ENCODE assay signal across 8 mouse cellular contexts in the genomic region with DNA sequence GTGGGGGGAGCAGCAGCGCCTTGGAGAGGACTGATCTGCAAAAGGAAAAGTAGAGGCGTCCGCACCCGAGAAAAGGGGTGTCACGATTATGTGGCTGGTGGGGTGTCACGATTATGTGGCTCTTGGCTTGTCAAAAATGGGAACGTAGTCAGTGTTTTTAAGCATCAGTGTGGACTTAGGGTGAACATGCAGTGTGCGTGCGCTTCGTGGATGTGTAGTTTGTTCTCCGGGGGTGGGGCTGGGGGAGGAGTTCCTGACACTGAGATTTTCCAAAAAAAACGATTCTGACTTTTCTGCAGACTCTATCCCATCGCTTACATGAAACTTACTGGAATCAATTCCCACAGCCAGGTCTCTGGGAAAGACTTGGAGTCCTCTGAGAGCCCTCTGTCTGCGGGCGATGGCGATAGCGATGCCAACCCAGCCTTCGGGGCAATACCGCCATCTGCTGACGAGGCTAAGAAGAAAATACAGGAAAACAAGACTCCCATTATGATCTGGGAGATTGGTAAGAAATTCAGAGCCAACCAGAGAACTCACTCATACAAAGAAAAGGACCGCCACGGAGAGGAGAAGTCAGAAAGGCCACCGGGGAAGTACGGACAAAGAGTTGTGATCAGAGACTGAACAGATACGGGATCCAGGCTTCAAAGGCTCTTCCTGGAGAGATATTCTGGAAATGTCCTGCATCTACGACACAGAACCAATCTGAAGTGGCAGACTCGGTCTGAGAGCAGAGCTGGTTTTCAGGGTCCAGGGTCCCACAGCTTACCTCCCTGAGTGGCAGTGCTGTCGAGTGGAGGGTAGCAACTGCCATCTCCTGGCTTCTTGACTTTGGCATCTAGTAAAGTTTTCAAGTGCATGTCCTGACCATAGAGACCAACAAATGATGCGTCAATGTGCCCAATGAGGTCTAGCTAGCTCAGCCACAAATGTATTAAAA. TPM values are rescaled to one million over a fixed set of nuclear protein-coding genes. Genes with fewer than 3 reads are reported as not detected.
DNase-seq lines count a peak whose midpoint lies in the region; ATAC-seq and TF ChIP-seq lines count a peak whose summit lies in the region.

No protein-coding gene starts in this region.

- TF ChIP-seq CTCF in cerebellum, adult 2 months (IDR thresholded peaks at IDR 0.05; ENCODE audit: borderline replicate concordance, insufficient read depth, low read depth, low read length) = peak; percentile 75
- TF ChIP-seq CTCF in liver, postnatal 0 days (IDR thresholded peaks at IDR 0.05; ENCODE audit: low read depth) = peak; percentile 93

- H3K27me3 ChIP-seq in cerebellum, adult 2 months (ENCODE audit: control insufficient read depth, insufficient read depth, low read length) = no peaks in the 10 kb centered on the region
- no peaks in the 10 kb centered on the region for H3K27me3 ChIP-seq in forebrain, embryonic 16.5 days (replicated peaks; ENCODE audit: control insufficient read depth, insufficient read depth, low read length)
- H3K27me3 ChIP-seq in liver, postnatal 0 days (ENCODE audit: insufficient read depth, low read length) = no peaks in the 10 kb centered on the region
- H3K27me3 ChIP-seq in neural tube, embryonic 15.5 days (replicated peaks) = no peaks in the 10 kb centered on the region

- peak overlapping the region; percentile 44 for H3K4me2 ChIP-seq in forebrain, embryonic 16.5 days (ENCODE audit: low read length)
- peak overlapping the region; percentile 70 for H3K4me2 ChIP-seq in liver, postnatal 0 days (ENCODE audit: low read depth, low read length)
- peak overlapping the region; percentile 45 for H3K4me2 ChIP-seq in neural tube, embryonic 15.5 days

- no peaks in the 10 kb centered on the region for H3K36me3 ChIP-seq in forebrain, embryonic 16.5 days (ENCODE audit: control insufficient read depth, insufficient read depth)
- no peaks in the 10 kb centered on the region for H3K36me3 ChIP-seq in liver, postnatal 0 days (replicated peaks; ENCODE audit: insufficient read depth, low read length)
- H3K36me3 ChIP-seq in neural tube, embryonic 15.5 days = no peaks in the 10 kb centered on the region

- WGBS in cerebellum, adult 2 months = 30% methylated on average over 29 of the region's 29 CpGs
- 35% methylated on average over 29 of the region's 29 CpGs for WGBS in forebrain, embryonic 16.5 days
- WGBS in liver, postnatal 0 days (ENCODE audit: insufficient replicate concordance) = 30% methylated on average over 29 of the region's 29 CpGs
- 37% methylated on average over 29 of the region's 29 CpGs for WGBS in neural tube, embryonic 15.5 days

- ATAC-seq in forebrain, embryonic 16.5 days = peak; percentile 76
- ATAC-seq in liver, postnatal 0 days = no peak
- ATAC-seq in neural tube, embryonic 15.5 days (ENCODE audit: low FRiP score) = peak; percentile 66; the same call in 1 of the 2 replicates

- H3K4me1 ChIP-seq in cerebellum, adult 2 months (ENCODE audit: control insufficient read depth, insufficient read depth, low read length) = no peaks in the 10 kb centered on the region
- peaks cover 3% of the 10 kb centered on the region; the same call in 1 of the 2 replicates for H3K4me1 ChIP-seq in forebrain, embryonic 16.5 days (replicated peaks; ENCODE audit: control insufficient read depth, insufficient read depth, low read length)
- H3K4me1 ChIP-seq in liver, postnatal 0 days (ENCODE audit: insufficient read depth) = peaks cover 8% of the 10 kb centered on the region
- H3K4me1 ChIP-seq in neural tube, embryonic 15.5 days = no peaks in the 10 kb centered on the region

- intact Hi-C loops in heart, postnatal 36 days (cut with DNase I) = loop anchor here (1.0 to 5.0 kb wide), 2 partner anchors 90 to 134 kb away; no protein-coding TSS in a partner anchor

- TF ChIP-seq POLR2A in cerebellum, adult 2 months (IDR thresholded peaks at IDR 0.05; ENCODE audit: borderline replicate concordance, insufficient read depth, low read length) = no peak

- H3K9me3 ChIP-seq in forebrain, embryonic 16.5 days (ENCODE audit: control insufficient read depth, low read length) = no peaks in the 10 kb centered on the region
- no peaks in the 10 kb centered on the region for H3K9me3 ChIP-seq in liver, postnatal 0 days (ENCODE audit: low read length)
- no peaks in the 10 kb centered on the region for H3K9me3 ChIP-seq in neural tube, embryonic 15.5 days (replicated peaks)

- TF ChIP-seq EP300 in liver, postnatal 0 days (IDR thresholded peaks at IDR 0.05; ENCODE audit: low read depth) = no peak

- DNase-seq in MEL-GATA-1-ER (ENCODE audit: extremely low read depth, low read depth) = peak; percentile 64
- peak; percentile 59 to 60 for DNase-seq in cerebellum, adult 2 months
- DNase-seq in heart, postnatal 36 days = peak; percentile 64 to 72
- DNase-seq in layer of hippocampus, adult 18-20 months (ENCODE audit: low spot score in 2 of 2) = peak; percentile 64 to 86
- peak; percentile 81 for DNase-seq in liver, postnatal 0 days
- DNase-seq in testis, postnatal 14 days (ENCODE audit: low spot score) = peak; percentile 36

- no peak overlapping the region for H3K4me3 ChIP-seq in cerebellum, adult 2 months (replicated peaks; ENCODE audit: insufficient read depth, low read depth, low read length)
- no peak overlapping the region for H3K4me3 ChIP-seq in forebrain, embryonic 16.5 days (replicated peaks; ENCODE audit: low read length)
- H3K4me3 ChIP-seq in liver, postnatal 0 days (ENCODE audit: low read depth, low read length) = peak overlapping the region; percentile 53
- H3K4me3 ChIP-seq in neural tube, embryonic 15.5 days (replicated peaks) = 0 out of 2 replicates have a peak overlapping the region, but pooled peaks have one; percentile 8

- no peak overlapping the region for H3K27ac ChIP-seq in cerebellum, adult 2 months (ENCODE audit: insufficient read depth, low read length)
- no peak overlapping the region for H3K27ac ChIP-seq in forebrain, embryonic 16.5 days (ENCODE audit: low read length)
- H3K27ac ChIP-seq in liver, postnatal 0 days (ENCODE audit: low read depth) = peak overlapping the region; percentile 92
- H3K27ac ChIP-seq in neural tube, embryonic 15.5 days (replicated peaks) = no peak overlapping the region

- H3K9ac ChIP-seq in forebrain, embryonic 16.5 days (replicated peaks; ENCODE audit: low read depth, low read length) = peak overlapping the region; percentile 45; the same call in 1 of the 2 replicates
- H3K9ac ChIP-seq in liver, postnatal 0 days (replicated peaks) = peak overlapping the region; percentile 68
- H3K9ac ChIP-seq in neural tube, embryonic 15.5 days (replicated peaks) = no peak overlapping the region

RNA-seq across cellular contexts. Expression of a gene that starts 51.6 kb away (rescaled TPM):
- 48.3 and 55.7 TPM in 2 replicates for polyA plus RNA-seq in cerebellum, adult 2 months (2012; rRNA removed)
- polyA plus RNA-seq in forebrain, embryonic 16.5 days (2015; fragmentation: Nextera tagmentation; extraction: Ambion mirVana) = 32.7 and 36.9 TPM in 2 replicates
- total RNA-seq in heart, postnatal 36 days (2021) = 10 to 100 TPM; 17.5 to 21.8 TPM
- total RNA-seq in layer of hippocampus, adult 18-20 months (2021) = 10 to 100 TPM; 63.9 to 68.3 TPM
- polyA plus RNA-seq in liver, postnatal 0 days (2015; fragmentation: Nextera tagmentation; extraction: Ambion mirVana) = 1.2 and 1.4 TPM in 2 replicates
- polyA plus RNA-seq in neural tube, embryonic 15.5 days (2015; fragmentation: Nextera tagmentation; extraction: Ambion mirVana) = 23.4 and 25.3 TPM in 2 replicates

Comparison
In these comparisons a context has a peak if more than half of its experiments do, and no peak if none do; other contexts are left out.
1. H3K4me3 ChIP-seq: peak in liver, postnatal 0 days (single experiment) and neural tube, embryonic 15.5 days (single experiment); none in cerebellum, adult 2 months (single experiment) and forebrain, embryonic 16.5 days (single experiment).
2. RNA of a gene that starts 51.6 kb away (polyA plus RNA-seq): 48.3 to 55.7 TPM in cerebellum, adult 2 months, 32.7 to 36.9 TPM in forebrain, embryonic 16.5 days and 23.4 to 25.3 TPM in neural tube, embryonic 15.5 days; 1.2 to 1.4 TPM in liver, postnatal 0 days; every median in the first group is over 10 times any median in the second.
3. Peak in every context shown above with its lines, with median percentiles within 50 percentile points of each other: DNase-seq and H3K4me2 ChIP-seq.